Mouse (Mus musculus): Measurements from ENCODE around the gene Kpna2.
"Not testable (repeated sequence)": the region's sequence is repeated elsewhere in the genome, so short reads cannot be mapped to it uniquely, and the experiment has no call there.

Gene Kpna2

DNA sequence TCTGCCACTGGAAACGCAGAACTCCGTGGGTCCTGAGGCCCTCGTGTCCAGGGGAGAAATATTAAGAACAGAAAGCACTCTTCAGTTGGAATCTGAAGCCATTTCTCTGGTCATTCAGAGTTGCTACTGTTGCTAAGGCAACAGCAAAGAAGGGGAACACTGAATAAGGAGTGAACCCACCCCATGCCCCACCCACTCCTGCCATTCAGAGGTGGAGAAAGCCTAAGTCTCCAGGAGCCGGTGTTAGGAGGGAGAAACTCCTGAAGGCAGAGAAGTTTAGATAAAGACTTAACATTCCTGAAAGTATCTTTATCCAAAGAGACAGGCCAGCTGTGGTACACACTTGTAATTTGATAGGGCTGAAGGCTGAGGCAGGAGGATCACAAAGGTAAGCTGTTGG, 20.0 kb upstream of the Kpna2 start:
- no peak for DNase-seq (ENCODE audit: extremely low read depth, insufficient read length, low spot score)

DNA sequence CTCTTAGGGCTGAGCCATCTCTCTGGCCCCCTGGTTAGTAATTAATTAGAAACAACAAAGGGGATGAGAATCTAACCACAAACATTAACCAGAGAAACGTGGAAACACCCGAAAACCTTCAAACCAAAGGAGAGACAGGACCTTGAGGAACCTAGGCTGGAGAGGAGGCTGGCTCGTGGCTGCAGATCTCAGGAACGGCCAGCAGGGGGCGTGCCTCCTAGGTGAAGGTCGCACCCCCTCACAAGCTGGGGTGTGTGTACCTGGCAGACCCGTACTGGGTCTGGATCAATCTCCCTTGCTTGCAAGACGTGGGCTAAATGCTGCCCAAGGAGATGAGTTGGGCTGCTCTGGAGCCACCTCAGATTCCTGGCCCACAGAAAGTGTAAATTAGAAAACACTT, 19.3 kb upstream of the Kpna2 start:
- peak; percentile 35 for DNase-seq (ENCODE audit: extremely low read depth, insufficient read length, low spot score)

DNA sequence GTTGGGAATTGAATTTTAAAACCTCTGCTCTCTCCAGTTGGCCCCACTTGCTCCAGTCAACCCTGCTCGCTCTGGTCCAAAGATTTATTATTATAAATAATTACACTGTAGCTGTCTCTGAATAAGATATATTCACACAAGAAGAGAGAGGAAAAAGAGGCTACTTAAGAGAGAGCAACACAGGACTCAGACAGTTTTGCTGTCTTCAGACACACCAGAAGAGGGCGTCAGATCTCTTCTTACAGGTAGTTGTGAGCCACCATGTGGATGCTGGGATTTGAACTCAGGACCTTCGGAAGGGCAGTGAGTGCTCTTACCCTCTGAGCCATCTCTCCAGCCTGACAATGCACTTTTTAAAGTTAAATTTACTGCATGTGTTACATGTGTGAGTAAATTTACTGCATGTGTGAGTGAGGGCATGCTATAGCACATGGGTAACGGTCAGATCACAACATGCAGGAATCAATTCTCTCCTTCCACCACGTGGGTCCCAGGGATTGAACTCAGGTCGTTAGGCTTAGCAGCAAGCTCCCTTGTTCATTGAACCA, 18.1 kb upstream of the Kpna2 start:
- DNase-seq (ENCODE audit: extremely low read depth, insufficient read length, low spot score) = no peak

GRCm38 (mm10) chr11:107016893-107017292, 17.6 kb upstream of the Kpna2 start:
- no peak for DNase-seq (ENCODE audit: extremely low read depth, insufficient read length, low spot score)

GRCm38 (mm10) chr11:107015535-107016187, 16.3 kb upstream of the Kpna2 start:
- not testable (repeated sequence) for DNase-seq (ENCODE audit: extremely low read depth, insufficient read length, low spot score)

DNA sequence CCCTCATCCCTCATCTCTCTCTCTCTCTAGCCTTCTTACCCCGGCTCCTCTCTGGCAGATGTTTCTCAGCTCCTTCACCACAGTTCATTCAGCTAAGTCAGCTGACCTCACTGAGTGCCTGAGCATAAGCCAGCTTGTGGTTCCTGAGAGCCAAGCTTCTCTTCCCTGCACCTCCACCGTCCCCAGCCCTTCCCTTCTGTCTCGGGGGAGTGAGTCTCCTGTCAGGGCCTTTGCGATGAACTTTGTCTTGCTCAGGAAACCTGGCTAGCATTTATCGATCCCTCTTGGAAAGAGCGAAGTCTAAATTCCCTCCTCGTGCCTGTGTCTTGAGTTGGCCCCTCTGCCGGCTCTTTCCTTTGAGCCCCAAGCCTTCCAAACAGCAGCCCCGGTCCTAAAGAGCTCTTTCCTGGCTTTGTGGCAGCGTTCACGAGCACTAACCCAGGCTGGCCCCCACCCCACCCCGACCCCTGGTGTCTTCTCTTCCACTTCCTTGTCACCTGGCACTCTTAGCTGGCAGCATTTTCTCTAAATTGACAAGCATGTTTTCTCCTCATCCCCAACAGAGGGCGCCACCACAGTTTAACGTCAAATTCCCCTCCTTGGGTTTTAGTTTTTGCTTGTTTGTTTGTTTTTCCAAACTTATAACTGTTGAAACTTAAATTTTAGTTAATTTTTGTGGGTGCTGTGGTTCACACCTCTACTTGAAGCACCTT, 15.4 kb upstream of the Kpna2 start:
- DNase-seq (ENCODE audit: extremely low read depth, insufficient read length, low spot score) = no peak

- DNase-seq (ENCODE audit: extremely low read depth, insufficient read length, low spot score) = no peak
These were observed 14.8 kb upstream of the Kpna2 start for GRCm38 (mm10) chr11:107014020-107014585.

GRCm38 (mm10) chr11:107012324-107013017, 13.1 kb upstream of the Kpna2 start:
- DNase-seq (ENCODE audit: extremely low read depth, insufficient read length, low spot score) = peak; percentile 96

- DNase-seq (ENCODE audit: extremely low read depth, insufficient read length, low spot score) = no peak
These were observed 12.5 kb upstream of the Kpna2 start for GRCm38 (mm10) chr11:107011669-107012323.

DNA sequence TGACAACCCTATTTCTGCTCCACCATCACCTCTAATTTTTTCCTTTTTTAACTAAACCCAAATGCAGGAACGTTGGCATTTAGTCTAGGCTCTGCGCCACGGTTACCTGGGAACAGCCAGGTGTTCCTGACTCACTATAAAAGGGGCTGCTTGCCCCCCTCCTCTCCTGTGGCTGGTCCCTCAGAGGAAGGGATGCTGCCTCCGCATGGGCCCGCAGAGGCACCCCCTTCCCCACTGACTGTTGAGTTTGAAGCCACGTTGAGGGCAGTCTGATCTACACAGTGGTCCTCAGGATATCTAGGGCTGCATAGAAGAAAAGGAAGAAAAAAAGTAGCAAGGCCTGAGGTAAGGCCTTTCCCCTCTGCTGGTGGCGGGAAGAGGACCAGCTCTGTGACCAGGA, 11.8 kb upstream of the Kpna2 start:
- DNase-seq (ENCODE audit: extremely low read depth, insufficient read length, low spot score) = no peak

DNA sequence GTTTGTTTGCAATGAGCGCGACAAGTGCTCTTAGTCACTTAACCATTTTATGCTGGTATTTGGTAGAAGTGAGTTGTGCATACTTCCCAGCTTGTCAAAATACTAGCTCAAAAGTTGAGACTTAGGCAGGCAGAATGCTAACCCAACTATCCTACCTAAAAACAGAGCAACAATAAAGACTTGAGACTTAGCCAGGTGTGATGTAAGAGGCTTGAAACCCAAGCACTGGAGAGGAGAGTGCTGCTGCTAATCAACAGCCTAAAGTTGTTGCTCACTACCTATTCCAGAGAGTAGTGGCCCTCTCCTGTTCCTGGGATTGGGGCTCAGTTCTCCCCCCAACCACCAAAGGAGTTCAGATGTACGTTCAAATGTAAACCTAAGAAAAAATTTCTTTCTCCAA, 11.1 kb upstream of the Kpna2 start:
- DNase-seq (ENCODE audit: extremely low read depth, insufficient read length, low spot score) = no peak

GRCm38 (mm10) chr11:107005538-107005937, 6.2 kb upstream of the Kpna2 start:
- peak; percentile 58 for DNase-seq (ENCODE audit: extremely low read depth, insufficient read length, low spot score)

DNA sequence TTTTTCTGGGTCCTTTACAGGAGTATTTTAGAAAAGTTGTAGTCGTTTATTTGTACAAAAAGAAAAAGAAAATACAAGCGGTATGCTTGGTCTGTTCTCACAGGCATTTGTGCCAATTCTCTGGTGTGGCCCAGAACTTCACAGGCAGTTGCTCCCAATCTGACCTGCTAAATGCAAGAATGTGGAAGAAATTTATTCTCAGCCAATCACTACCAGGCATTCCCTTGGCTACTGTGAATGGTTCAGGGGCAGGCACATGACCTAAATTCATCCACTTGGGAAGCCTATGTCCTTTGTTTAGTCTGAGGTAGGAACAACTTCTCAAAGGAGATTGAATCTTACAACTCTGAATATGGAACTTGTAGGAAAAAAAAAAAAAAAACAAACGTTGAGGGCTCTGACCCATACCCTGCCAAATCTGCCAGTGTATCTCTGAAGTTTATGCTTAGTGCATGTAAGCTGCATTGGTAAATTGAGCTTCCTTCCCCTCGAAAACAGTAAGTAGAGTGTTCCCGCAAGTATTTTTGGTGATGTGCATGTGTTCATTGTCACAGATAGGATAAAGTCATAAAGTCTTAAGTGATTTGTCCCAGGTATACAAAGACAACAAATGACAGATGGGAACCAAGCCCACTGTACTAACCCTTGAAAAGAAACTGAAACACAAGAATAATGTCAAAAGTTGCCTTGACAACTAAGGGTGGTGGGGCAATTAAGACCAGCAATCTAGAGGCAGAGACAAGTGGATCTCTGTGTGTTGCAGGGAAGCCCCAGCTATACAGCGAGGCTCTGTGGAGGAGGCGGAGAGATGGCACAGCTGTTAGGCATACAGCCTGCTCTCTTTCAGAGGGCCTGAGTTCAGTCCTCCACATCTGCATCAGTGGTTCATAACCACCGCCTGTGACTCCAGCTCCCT, 2.7 kb upstream of the Kpna2 start:
- DNase-seq (ENCODE audit: extremely low read depth, insufficient read length, low spot score) = no peak

DNA sequence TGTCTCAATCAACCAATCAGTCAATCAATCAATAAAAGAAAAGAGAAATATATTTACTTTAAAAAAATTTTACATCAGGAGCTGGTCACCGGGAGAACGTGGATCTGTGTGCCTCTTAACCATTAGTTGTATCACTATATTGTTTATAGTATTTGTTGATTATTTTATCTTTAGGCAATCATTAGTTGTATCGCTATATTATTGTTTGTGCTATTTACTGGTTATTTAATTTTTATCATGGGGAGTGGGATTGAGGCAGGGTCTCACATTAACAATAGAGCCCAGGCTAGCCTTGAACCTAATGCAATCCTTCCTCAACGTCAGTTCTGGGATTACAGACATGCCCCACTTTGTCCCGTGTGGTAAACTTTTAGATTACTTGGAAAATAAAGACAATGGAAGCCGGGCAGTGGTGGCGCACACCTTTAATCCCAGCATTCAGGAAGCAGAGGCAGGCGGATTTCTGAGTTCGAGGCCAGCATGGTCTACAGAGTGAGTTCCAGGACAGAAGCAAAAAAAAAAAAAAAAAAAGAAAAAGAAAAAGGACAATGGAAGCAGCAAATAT, 690 bp upstream of the Kpna2 start:
- no peak for DNase-seq (ENCODE audit: extremely low read depth, insufficient read length, low spot score)

DNA sequence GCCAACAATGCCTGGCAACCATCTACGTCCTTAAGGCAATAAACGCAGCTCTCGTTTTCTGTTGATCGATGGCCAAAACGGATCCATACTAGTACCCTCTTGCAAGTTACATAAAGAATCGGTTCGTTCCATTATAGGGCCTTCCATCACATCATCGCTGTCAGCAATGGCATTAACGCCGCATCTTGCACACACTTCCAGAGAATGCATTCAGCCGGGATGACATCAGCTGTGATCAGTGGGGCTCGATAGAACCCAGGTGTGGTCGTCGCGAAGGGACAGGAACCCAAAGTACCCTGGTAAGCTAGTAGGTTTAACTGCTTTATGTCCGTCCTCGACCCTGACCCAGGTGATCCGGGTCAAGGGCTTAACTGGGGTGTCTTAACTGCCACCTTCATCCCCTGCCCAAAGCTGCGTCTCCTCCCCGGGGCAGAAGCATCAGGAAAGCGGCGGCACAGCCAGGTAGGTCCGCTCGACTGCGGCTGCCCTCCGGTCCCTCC, 640 bp downstream of the Kpna2 start:
- DNase-seq (ENCODE audit: extremely low read depth, insufficient read length, low spot score) = no peak

GRCm38 (mm10) chr11:106997976-106998375, 1.4 kb downstream of the Kpna2 start:
- DNase-seq (ENCODE audit: extremely low read depth, insufficient read length, low spot score) = no peak

DNA sequence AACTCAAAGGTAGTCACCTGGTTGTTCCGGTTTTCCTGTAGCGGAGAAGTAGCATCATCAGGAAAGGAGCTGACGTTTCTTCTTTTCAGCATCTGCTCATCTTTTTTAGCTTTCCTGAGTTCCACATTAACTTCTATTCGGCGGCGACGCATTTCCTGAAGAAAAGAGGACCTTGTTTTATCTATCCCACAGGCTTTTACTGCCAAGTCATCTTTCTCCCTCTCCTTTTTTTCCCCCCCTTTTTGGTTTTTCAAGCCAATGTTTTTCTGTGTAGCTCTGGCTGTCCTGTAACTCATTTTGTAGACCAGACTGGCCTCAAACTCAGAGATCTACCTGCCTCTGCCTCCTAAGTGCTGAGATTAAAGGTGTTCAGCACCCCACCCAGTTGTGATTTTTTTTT, 2.8 kb downstream of the Kpna2 start:
- DNase-seq (ENCODE audit: extremely low read depth, insufficient read length, low spot score) = not testable (repeated sequence)

DNA sequence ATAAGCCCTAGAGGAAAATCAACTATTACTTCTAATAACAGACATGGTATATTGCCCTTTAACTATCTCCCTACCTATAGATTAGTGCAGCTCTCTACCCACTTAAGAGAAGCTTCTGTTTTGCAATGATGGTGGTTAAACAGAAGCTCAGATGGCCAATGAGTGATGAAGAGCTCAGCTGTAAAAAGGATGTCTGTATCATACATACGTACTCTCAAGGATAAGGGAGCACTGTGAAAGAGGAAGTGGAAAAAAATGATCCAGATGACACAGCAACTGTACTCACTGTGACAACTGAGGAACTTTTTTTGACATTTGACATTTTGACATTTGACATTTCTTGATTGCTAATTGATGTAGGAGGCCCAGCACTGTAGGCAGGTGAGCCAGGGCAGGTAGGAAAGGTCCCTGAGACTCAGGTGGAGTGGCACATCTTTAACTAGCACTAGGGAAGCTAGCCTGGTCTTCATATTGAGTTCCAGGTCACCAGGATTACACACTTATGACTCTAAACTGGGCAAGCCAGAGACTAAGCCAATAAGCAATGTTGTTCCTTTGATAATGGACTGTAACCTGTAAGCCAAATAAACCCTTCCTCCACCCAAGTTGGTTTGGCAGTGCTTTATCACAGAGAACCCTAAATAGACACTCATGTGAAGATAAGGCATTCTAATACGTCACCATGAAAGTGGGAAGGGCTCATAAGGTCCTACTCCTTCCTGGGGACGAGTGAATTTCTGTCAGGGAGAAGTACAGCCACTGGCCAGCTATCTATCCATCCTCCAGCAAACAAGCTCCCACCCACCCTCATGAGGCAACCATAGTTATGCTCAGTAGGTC, 4.9 kb downstream of the Kpna2 start:
- DNase-seq (ENCODE audit: extremely low read depth, insufficient read length, low spot score) = no peak

Measured in 3134 (cell line).